Mouse (Mus musculus) thymus, adult 18-20 months (tissue): ENCODE data around the gene Gabrp.

Experiments
- DNase-seq, 2 experiments: peaks; one replicate each; pipeline ENCODE4 v3.0.0; 2022; ENCODE audit warnings: mixed read lengths in 2 of 2

Gene Gabrp

GRCm38 (mm10) chr11:33578859-33579258 lies at the start of gene Gabrp:
Gene Gabrp (minus strand): TSS chr11:33578959.
- DNase-seq: no peak

DNA sequence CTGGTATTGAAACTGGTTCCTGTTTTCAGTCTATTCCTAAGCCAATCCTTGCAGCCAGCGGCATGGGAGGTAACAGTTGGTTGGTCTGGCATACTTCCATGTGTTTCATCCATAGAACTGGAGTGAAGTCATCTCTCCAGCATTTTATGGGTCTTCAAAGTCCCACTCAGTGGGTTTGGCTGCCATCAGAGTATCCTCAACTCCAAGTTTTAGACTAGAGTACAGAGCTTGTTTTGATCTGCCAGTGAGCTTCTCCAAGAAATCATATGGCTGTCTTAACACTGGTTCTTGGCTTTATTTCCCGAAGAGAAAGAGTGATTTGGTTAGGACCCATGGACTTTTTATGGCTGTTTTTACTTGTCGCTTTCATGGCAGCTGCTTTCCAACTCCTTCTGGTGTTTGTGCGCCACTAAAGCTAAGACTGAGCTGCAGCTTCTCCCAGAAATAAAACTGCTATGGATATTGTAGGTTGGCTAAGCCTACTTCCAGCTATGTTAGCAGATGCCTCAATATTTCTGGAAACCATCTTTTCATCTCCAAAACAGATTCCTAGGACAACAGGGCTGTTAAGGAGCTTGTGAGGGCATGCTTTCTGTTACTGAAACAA lies 48.5 kb upstream of the Gabrp start:
- DNase-seq: no peak

DNA sequence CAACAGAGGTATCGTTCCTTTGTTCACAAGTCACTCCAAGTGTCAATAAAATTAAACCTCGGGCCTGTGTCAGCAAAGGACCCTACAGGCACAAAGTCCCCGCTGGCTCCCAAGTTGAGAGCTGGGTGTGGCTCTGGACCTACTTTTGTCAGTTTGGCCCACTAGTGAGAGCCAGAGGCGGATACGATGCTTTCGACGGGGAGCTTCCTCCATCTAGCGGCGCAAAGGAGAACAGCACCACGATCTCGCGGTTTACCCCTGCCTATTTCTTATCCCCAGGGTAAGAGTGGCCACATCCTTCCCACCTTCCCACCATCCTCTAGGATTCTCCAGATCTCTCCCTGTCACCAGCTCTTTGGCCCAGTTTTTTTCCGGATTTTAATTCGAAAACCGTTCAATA lies 35.5 kb upstream of the Gabrp start:
- peak in 1 of 2 experiments; percentile 8 for DNase-seq

DNA sequence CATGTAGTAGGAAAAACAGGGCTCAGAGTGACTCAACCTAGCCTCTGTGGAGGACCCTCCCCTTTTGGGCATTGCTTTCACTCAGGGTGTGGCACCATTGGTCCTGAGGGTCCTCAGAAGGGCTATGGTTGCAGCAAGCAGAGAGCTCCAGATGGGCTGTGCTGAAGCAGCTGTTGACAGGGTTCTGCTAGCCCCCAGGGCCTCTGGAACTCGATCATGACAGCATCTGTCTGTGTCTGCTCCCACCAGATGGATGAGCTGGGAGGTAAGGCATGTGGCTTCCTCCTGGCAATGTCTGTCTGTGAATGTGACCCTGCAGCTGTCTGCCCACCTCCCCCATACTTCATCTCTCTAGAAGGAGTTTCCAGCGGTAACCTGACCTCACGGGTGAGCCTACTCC lies 29.0 kb upstream of the Gabrp start:
- DNase-seq: no peak

DNA sequence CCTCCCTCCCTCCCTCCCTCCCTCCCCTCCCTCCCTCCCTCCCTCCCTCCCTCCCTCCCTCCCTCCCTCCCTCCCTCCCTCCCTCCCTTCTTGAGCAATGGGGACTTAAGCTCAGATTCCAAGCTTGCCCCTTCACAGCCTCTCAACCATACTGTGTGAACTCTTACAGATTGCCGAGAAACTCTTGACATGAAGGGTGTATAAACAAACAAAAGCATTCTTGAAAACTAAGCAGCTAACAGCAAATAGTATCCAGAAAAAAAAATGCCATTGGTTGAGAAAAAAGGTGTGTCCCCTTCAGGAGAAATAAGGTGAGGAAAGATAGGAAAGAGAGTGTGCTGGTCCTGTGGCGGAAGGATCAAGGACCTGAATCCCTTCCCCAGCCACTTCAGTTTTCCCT lies 24.4 kb upstream of the Gabrp start:
- DNase-seq: no peak

GRCm38 (mm10) chr11:33598986-33599385 lies 20.2 kb upstream of the Gabrp start, which contains the start of gene D130052B06Rik:
Gene D130052B06Rik (plus strand): TSS chr11:33599302.
- DNase-seq: no peak

- no peak for DNase-seq
Measured at GRCm38 (mm10) chr11:33596655-33597054, 17.9 kb upstream of the Gabrp start.

DNA sequence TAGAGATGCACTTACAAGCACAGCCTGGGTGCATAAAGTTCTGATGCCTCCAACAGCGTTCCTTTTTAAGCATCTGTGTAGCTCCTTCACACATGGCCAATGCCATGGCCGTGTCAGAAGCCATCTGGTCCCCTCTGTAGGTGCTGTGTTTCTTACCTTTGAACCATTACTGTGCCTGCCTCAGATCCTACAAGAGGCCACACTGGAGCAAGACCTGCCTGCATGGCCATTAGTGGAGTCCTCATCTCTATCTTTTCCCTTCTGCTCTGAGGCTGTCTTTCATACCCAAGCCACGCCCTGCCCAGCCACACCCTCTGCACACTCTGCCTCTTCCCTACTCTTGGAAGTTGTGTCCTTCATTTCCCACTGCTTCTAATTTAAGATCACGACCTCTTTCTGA lies 14.1 kb upstream of the Gabrp start:
- no peak for DNase-seq

DNA sequence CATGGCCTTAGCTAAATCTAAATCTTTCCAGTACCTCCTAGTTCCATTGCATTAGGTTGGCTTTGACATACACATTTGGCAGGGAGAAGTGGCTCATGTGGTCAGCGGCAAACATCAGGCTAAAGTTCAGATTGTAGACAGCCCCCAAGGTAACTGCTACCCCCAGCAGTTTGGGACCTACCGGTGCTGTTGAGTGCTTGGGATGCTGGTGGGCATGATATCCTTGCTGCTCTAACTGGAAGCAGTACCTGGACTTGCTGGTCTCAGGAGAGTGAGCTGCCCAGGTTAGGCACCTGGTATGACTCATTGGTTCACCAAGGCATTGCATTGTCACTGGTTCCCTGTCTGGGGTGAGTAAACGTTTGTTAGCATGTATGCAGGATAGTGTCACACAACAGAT lies 12.0 kb upstream of the Gabrp start:
- no peak for DNase-seq

- DNase-seq: no peak
Measured at GRCm38 (mm10) chr11:33586614-33587013, 7.9 kb upstream of the Gabrp start.

DNA sequence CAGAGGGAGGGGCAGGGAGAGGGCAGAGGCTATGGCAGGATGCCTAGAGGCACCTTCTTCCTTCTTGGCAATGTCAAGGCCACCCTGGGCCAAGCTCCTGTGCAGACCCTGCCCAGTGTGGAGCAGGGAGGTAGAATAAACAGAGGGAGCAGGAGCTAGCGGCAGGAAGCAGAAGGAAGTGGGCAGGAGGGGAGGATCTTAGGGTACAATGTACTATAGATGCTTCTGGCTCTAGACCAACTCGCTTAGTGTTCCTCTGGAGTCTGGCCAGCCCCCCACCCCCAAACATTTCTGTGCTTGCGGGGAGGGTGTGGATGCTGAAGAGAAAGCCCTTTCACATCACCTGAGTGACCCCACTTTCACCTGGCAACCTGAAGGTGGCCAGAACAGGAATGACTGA lies 862 bp upstream of the Gabrp start:
- DNase-seq: no peak

- no peak for DNase-seq
Measured at GRCm38 (mm10) chr11:33574944-33575343, 3.8 kb downstream of the Gabrp start.

GRCm38 (mm10) chr11:33570413-33570812 lies 8.3 kb downstream of the Gabrp start:
- DNase-seq: no peak

DNA sequence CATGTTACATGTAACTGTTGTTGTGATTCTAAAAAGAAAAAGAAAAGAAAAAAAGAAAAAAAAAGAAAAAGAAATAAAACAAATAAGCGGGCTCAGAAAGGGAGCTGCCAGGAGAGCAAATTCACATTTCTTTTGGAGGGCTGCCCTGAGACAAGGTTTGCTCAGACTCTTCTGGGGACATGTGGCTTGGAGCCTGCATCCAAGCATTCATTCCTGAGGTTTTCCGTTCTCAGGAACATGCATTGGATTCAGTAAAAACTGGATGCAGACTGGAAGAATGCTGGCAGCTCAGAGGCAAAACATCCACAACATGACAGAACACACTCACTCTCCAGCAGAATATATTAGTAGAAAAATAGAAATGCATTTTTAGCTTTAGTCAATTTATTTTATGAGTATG lies 14.8 kb downstream of the Gabrp start:
- DNase-seq: no peak

DNA sequence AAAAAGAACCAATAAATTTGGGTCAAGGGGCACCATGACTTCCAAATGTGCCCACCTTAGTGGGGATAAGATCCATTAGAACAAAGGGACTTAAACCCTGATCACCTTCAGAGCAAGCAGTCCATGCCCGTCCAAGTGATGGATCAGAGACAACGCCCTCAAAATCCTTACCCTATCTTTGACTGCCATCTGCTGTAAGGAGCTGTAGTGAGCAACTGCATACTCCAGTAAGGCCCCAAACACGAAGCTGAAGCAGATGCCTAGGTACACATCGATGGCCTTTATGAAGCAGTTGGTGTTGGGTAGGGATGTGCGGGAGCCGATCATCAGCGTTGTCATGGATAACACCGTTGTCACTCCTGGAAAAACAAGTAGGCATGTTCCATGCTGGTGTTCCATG lies 24.6 kb downstream of the Gabrp start:
- no peak for DNase-seq

GRCm38 (mm10) chr11:33550861-33551560 lies 27.7 kb downstream of the Gabrp start:
- no peak for DNase-seq

DNA sequence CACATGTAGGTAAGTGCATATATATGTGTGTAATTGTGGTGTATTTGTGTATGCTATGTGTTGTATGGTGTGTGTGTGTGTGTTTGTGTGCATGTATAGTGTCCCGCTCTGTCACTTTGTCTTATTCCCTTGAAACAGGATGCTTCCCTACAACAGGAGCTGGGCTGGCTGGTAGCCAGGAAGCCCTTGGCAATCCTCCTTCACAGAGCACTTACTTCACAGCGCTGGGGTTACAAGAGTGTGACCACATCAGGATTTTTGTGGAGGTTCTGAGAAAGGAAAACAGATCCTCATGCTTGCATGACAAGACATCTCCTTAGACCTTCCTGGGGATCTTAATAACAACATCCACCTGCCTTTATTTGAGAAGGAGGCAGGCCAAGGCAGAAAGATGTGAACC lies 31.4 kb downstream of the Gabrp start:
- no peak for DNase-seq

DNA sequence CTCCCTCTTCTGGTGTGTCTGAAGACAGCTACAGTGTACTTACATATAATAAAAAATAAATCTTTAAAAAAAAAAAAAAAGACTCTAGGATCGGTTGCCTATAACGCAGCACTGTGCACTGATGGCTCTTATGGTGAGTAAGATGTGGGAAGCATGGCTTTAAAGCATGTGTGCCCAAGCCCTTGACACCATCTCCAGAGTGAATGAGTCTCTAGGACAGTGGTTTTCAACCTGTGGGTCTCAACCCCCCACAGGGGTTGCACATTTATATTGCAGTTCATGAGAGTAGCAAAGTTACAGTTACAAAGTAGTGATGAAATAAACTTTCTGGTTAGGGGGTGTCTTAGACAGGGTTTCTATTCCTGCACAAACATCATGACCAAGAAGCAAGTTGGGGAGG lies 33.8 kb downstream of the Gabrp start:
- no peak for DNase-seq

DNA sequence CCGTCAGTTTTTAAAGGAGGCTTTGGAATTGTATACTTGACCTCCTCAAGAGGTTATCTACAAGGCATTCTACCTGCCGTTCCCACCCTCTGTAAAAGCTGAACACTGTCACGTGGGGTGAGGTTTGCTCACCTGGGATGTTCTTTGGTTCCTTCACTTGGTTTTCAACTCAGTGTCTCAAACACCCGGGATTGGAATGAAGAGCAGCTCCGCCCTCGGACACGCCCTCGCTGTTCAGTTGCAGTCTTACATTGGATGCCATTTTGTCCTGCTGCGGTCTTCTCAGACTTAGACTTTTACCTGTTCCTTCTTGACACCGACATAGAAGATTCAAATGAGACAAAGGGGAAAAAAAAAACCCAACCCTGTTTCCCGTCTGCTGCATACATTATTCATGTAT lies 34.6 kb downstream of the Gabrp start:
- DNase-seq: no peak

DNA sequence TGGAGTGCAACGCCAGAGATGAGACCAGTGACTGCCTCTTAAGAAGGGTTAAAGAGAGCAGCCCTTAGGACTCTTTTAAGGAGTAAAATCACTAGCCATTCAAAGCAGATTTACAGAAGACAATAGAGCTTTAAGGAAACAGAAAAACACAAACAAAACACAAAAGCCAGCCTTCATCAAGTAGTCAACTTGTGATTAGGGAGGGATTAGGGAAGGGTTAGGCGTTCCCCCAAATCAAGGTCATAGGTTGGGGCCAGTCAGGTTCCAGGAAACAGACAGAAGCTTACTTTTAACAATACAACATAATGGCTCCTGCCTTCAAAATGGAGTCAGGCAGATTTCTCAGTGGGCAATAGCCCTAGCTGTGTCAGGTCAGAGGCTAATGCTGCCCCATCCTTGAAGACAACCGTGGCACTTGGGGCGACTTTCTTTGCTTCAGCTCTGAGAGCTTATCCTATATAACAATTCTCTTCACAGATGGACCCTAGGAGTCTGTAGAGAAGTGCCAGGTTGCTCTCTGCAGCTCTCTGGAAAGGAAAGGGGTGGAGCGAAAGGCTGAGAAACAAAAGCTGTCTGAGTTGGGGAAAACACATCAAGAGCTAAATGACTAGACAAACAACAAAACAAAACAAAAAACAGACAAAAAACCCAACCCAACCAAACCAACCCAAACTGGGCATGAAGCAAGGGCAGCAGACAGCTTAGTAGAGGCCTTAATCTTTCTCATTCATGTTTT lies 41.2 kb downstream of the Gabrp start:
- no peak for DNase-seq

GRCm38 (mm10) chr11:33536636-33537035 lies 42.1 kb downstream of the Gabrp start:
- no peak for DNase-seq

- no peak for DNase-seq
Measured at GRCm38 (mm10) chr11:33534541-33534940, 44.2 kb downstream of the Gabrp start.

DNA sequence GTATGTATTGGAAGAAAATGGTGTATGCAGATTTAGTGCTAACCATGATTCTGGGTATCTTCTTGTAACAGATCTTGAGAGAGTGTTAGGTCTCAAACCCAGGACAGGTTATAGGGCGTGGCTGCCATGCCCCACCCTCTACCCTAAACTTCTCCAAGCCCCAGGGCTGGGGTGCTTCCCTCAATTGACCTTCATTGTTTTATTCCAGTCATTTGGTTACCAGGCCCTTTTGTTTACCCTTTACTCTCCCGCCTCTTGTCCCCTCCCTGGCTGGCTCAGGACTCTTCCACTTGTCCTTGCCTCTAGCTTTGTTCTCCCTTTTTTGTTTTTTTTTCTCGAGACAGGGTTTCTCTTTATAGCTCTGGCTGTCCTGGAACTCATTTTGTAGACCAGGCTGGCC lies 45.2 kb downstream of the Gabrp start:
- DNase-seq: no peak

DNA sequence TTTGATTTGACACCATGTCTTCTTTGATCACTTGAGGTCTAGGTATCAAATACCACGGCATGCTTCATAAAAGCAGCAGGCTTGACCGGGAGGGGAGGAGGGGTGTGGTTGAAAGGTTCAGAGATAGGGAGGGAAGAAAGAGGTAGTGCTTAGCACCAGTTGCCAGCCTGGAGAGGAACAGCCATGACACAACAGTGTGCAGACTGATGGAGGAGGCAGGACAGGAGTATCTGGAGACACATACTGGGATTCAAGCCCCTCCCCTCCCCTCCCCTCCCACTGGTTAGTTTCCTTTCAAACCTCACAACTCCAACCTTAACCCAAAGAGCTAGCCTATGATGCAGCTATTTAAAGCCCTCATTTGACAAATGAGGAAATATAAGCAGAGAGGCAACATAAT lies 49.2 kb downstream of the Gabrp start:
- no peak for DNase-seq
